Mouse (Mus musculus): ENCODE data around the gene Mrln. TPM values are rescaled to one million over a fixed set of nuclear protein-coding genes. Genes with fewer than 3 reads are reported as not detected.

Gene Mrln
- polyA plus RNA-seq, 1 experiment from 2014 or later, result 6.1 TPM

DNA sequence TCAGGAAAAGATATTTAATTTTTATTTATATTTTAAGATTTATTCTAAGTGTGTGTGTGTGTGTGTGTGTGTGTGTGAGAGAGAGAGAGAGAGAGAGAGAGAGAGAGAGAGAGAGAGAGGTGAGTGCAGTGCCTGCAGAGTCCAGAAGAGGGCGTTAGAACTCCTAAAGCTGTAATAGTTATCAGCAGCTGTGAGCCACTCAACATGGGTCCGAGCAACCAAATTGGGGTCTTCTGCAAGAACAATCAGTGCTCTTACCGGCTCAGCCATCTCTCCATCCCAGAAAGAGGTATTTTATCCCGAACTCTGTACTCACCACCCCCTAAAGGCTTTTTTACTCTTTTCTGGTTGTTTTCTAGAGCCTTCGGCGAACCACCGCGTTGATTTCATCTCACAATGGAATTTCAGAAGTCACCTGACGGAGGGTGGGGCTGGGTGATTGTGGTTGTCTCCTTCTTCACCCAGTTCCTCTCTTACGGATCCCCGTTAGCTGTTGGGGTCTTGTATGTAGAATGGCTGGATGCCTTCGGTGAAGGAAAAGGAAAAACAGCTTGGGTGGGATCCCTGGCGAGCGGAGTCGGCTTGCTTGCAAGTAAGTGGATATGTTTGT is 51.2 kb downstream of the Mrln start:
- ATAC-seq (ENCODE audit: insufficient read depth, low FRiP score), result no peak
- WGBS, result 85% methylated on average over 15 of the region's 15 CpGs

DNA sequence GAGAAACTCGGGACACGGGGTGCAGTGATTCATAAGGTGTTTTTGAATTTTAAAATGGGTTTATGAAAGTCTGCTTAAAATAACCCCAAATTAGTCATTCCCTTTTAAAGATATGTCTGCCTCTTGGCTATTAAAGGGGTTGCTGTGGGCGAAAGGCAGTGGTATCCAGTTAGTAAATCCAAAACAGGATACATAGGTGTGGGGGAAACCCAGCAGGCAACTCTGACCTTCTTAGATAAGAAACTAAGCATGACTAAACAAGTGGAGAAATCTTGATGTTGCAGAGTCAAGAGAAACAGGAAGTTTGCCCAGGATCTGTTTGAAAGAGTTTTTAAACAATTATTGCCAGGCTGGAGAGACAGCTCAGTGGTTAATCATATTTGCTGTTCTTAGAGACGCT is 52.6 kb downstream of the Mrln start:
- no peak overlapping the region for H3K27ac ChIP-seq (ENCODE audit: low read length)
- no peaks in the 10 kb centered on the region for H3K36me3 ChIP-seq (ENCODE audit: control insufficient read depth, insufficient read depth, low read length)
- no peak overlapping the region for H3K9ac ChIP-seq (ENCODE audit: low read length)
- no peaks in the 10 kb centered on the region for H3K4me1 ChIP-seq (ENCODE audit: control insufficient read depth, insufficient read depth, low read length)
- H3K4me3 ChIP-seq (replicated peaks; ENCODE audit: low read length), result no peak overlapping the region
- no peaks in the 10 kb centered on the region for H3K27me3 ChIP-seq (ENCODE audit: control insufficient read depth, insufficient read depth, low read length)
- 66% methylated on average over 4 of the region's 4 CpGs for whole genome bisulfite sequencing
- no peaks in the 10 kb centered on the region for H3K9me3 ChIP-seq (replicated peaks; ENCODE audit: control insufficient read depth, low read length)
- H3K4me2 ChIP-seq (ENCODE audit: low read depth, low read length), result no peak overlapping the region
- ATAC-seq (ENCODE audit: insufficient read depth, low FRiP score), result no peak

More for the DNA sequence above, 51.2 kb downstream of the Mrln start:
- Histone ChIP-seq H3K4me1 (ENCODE audit: control insufficient read depth, insufficient read depth, low read length) (no peaks in the 10 kb centered on the region), H3K9me3 (replicated peaks; ENCODE audit: control insufficient read depth, low read length) (no peaks in the 10 kb centered on the region), H3K9ac (ENCODE audit: low read length) (no peak overlapping the region), H3K27ac (ENCODE audit: low read length) (no peak overlapping the region), H3K36me3 (ENCODE audit: control insufficient read depth, insufficient read depth, low read length) (no peaks in the 10 kb centered on the region), H3K27me3 (ENCODE audit: control insufficient read depth, insufficient read depth, low read length) (no peaks in the 10 kb centered on the region), H3K4me3 (replicated peaks; ENCODE audit: low read length) (no peak overlapping the region), H3K4me2 (ENCODE audit: low read depth, low read length) (no peak overlapping the region)

DNA sequence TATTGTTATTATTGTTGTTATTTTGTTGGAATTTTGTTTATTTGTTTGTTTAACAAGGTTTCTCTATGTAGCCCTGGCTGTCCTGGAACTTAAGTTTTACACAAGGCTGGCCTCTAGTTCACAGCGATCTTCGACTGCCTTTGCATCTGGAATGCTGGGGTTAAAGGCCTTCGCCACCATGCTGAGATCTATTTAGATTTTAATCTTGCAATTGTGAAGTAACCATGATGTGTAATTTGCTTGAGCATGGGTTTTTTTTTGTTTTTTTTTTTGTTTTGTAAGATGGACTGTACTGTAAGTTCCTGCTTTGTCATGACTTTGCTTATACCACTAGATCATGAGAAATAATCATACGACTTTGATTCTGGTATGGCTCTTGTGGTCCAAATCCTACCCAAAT is 56.4 kb downstream of the Mrln start:
- Histone ChIP-seq H3K4me1 (ENCODE audit: control insufficient read depth, insufficient read depth, low read length) (no peaks in the 10 kb centered on the region), H3K9me3 (replicated peaks; ENCODE audit: control insufficient read depth, low read length) (no peaks in the 10 kb centered on the region)
- 77% methylated on average over 4 of the region's 4 CpGs for WGBS

DNA sequence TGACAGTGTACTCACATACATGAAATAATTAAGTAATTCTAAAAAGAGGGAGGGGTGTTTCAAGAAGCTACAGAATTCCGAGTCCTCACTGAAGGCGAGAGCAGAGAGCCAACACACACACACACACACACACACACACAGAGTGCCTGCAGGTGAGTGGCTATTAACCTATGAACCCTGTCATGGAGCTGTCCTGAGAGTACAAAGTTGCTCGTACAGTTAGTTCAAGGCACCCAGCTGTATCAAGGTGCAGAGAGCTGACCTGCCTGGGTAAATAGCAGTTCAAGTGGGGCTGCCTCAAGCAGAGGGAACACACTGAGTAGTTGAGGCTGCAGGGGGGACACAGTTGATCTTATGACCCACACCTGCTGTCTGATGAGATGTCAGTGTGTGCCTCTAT is 57.6 kb downstream of the Mrln start:
- H3K9me3 ChIP-seq (replicated peaks; ENCODE audit: control insufficient read depth, low read length), result no peaks in the 10 kb centered on the region
- H3K36me3 ChIP-seq (ENCODE audit: control insufficient read depth, insufficient read depth, low read length), result no peaks in the 10 kb centered on the region
- WGBS, result 60% methylated on average over 3 of the region's 3 CpGs
- no peak overlapping the region for H3K4me2 ChIP-seq (ENCODE audit: low read depth, low read length)
- H3K9ac ChIP-seq (ENCODE audit: low read length), result no peak overlapping the region
- no peak overlapping the region for H3K27ac ChIP-seq (ENCODE audit: low read length)
- no peaks in the 10 kb centered on the region for H3K4me1 ChIP-seq (ENCODE audit: control insufficient read depth, insufficient read depth, low read length)
- H3K4me3 ChIP-seq (replicated peaks; ENCODE audit: low read length), result no peak overlapping the region
- H3K27me3 ChIP-seq (ENCODE audit: control insufficient read depth, insufficient read depth, low read length), result no peaks in the 10 kb centered on the region
- no peak for ATAC-seq (ENCODE audit: insufficient read depth, low FRiP score)

More for the DNA sequence above, 56.4 kb downstream of the Mrln start:
- H3K27me3 ChIP-seq (ENCODE audit: control insufficient read depth, insufficient read depth, low read length), result no peaks in the 10 kb centered on the region
- no peak overlapping the region for H3K27ac ChIP-seq (ENCODE audit: low read length)
- no peaks in the 10 kb centered on the region for H3K36me3 ChIP-seq (ENCODE audit: control insufficient read depth, insufficient read depth, low read length)
- H3K4me3 ChIP-seq (replicated peaks; ENCODE audit: low read length), result no peak overlapping the region
- no peak overlapping the region for H3K9ac ChIP-seq (ENCODE audit: low read length)
- H3K4me2 ChIP-seq (ENCODE audit: low read depth, low read length), result no peak overlapping the region
- no peak for ATAC-seq (ENCODE audit: insufficient read depth, low FRiP score)

DNA sequence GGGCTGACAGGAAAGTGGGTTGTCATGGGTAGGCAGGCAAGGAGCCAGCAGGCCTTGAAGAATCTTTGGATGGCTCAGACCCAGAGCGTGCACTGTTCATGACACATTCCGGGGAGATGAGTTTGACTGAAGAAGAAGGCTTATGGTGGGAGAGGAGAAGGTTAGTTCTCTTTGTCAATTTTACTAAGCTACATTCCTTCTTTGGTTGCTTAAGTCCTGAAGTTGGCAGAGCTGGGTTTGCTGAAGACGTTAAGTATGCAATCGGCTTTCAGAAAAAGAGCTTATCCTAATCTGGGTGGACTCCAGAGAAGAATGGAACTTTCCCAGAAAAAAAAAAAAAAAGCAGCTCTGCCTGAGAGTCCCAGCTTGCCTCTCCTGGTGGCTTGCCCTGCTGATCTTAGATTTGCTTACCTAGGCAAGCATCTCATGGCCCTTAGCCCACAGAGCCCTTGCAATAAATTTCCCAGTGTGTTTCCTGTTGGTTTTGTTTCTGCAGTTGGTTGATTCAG is 59.3 kb downstream of the Mrln start:
- no peak overlapping the region for H3K4me3 ChIP-seq (replicated peaks; ENCODE audit: low read length)
- no peaks in the 10 kb centered on the region for H3K9me3 ChIP-seq (replicated peaks; ENCODE audit: control insufficient read depth, low read length)
- no peaks in the 10 kb centered on the region for H3K27me3 ChIP-seq (ENCODE audit: control insufficient read depth, insufficient read depth, low read length)
- H3K27ac ChIP-seq (ENCODE audit: low read length), result peak overlapping the region; percentile 57
- H3K9ac ChIP-seq (ENCODE audit: low read length), result no peak overlapping the region
- H3K4me2 ChIP-seq (ENCODE audit: low read depth, low read length), result no peak overlapping the region
- H3K36me3 ChIP-seq (ENCODE audit: control insufficient read depth, insufficient read depth, low read length), result no peaks in the 10 kb centered on the region
- no peak; the same call in 1 of the 2 replicates for ATAC-seq (ENCODE audit: insufficient read depth, low FRiP score)
- 57% methylated on average over 4 of the region's 4 CpGs for WGBS
- H3K4me1 ChIP-seq (ENCODE audit: control insufficient read depth, insufficient read depth, low read length), result no peaks in the 10 kb centered on the region

DNA sequence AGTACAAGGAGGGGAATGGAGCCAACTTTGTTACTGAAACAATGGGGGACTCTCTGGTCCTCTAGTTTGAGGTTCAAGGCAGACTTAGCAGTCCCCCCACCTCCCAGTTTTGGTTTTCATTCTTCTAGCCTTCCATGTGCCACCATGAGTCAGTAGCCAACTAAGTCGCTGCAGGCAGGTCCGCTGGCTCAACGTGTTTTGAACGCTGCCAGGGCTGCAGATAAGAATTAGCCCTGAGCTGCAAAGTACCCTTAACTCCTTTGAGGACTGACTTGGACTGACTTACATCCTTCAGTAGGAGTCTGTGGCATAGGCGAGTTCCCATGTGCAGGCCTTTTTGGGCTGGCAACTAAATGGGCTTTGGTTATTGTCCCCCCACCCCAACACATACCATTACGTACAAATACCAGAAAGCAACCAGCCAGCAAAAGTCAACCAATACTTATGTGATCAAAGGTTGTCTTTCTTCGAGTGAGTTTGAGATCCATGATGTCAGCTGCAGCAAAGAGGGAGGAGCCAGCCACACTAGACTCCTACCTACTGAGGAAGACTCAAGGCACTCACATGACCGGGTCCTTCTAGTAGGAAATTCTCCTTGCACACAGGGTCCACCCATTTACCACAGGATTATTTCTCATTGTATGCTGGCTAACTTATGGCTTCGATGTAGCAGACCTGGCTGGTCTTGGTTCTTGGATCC is 60.0 kb downstream of the Mrln start:
- Histone ChIP-seq H3K27ac (ENCODE audit: low read length) (peak overlapping the region; percentile 20; the same call in 1 of the 2 replicates), H3K4me2 (ENCODE audit: low read depth, low read length) (no peak overlapping the region), H3K4me3 (replicated peaks; ENCODE audit: low read length) (no peak overlapping the region), H3K9ac (ENCODE audit: low read length) (no peak overlapping the region), H3K36me3 (ENCODE audit: control insufficient read depth, insufficient read depth, low read length) (no peaks in the 10 kb centered on the region), H3K27me3 (ENCODE audit: control insufficient read depth, insufficient read depth, low read length) (no peaks in the 10 kb centered on the region), H3K9me3 (replicated peaks; ENCODE audit: control insufficient read depth, low read length) (no peaks in the 10 kb centered on the region), H3K4me1 (ENCODE audit: control insufficient read depth, insufficient read depth, low read length) (no peaks in the 10 kb centered on the region)
- no peak for ATAC-seq (ENCODE audit: insufficient read depth, low FRiP score)
- 79% methylated on average over 9 of the region's 9 CpGs for WGBS

DNA sequence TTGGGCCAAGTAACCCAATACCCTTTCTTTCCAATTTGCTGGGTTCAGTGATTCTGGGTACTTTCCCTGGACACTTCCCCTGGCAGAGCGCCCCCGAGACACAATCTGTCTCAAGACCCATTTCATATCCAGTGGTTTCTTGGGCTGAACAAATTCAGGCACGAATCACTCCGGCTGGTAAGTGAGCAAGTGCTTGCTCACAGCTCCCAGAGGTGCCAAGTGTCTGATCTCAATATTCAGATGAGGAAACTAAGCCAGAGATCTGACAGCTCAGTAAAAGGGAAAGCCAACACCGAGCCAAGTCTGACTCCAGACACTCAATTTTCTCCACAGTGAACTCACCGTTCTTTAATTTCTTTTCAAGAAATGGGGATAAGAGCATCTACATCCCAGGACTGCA is 62.0 kb downstream of the Mrln start:
- H3K36me3 ChIP-seq (ENCODE audit: control insufficient read depth, insufficient read depth, low read length), result no peaks in the 10 kb centered on the region
- no peaks in the 10 kb centered on the region for H3K27me3 ChIP-seq (ENCODE audit: control insufficient read depth, insufficient read depth, low read length)
- H3K9ac ChIP-seq (ENCODE audit: low read length), result no peak overlapping the region
- WGBS, result 81% methylated on average over 6 of the region's 6 CpGs
- no peak for ATAC-seq (ENCODE audit: insufficient read depth, low FRiP score)
- H3K4me3 ChIP-seq (replicated peaks; ENCODE audit: low read length), result no peak overlapping the region
- H3K27ac ChIP-seq (ENCODE audit: low read length), result no peak overlapping the region
- H3K4me2 ChIP-seq (ENCODE audit: low read depth, low read length), result no peak overlapping the region
- no peaks in the 10 kb centered on the region for H3K4me1 ChIP-seq (ENCODE audit: control insufficient read depth, insufficient read depth, low read length)
- H3K9me3 ChIP-seq (replicated peaks; ENCODE audit: control insufficient read depth, low read length), result no peaks in the 10 kb centered on the region

DNA sequence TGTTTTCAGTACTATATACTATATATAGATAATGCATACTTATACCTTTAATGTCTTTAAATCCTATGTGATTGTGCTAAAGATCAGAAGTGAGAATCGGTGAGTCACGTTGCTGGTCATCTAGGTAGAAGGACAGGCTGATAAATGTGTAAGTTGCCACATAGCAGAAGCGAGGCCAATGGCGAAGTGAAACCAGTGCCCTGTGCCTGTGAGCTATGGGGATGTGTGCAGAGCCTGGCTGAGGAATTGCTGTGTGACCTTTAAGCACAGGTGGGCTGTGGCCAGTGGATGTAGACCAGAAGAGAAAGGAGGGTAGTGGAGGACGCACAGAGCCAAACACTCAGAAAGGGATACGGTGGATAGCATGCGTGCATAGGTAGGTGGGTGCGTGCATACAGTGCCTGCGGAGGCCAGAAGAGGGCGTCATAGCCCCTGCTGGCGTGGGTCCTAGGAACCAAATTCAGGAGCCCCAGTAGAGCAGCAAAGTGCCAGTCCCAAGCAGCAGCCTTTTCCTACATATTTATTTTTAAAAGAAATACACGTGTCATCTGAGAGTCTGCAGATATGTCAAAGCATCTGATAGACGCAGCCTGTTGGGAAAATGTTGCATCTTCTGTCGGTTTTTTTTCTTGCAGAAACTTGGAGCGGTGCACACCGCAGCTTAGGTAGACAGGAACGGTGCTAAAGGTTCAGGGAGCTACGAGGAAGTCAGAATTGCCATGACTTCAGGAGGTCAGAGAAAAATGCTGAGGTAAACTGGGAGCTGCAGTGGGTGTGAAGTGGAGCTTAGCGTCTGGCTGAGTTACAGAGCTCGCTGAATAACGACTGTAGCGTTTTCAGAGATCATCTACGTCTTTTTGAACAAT is 64.3 kb downstream of the Mrln start:
- 65% methylated on average over 23 of the region's 23 CpGs for WGBS
- H3K9ac ChIP-seq (ENCODE audit: low read length), result no peak overlapping the region

More for the DNA sequence above, 64.3 kb downstream of the Mrln start:
- Histone ChIP-seq H3K36me3 (ENCODE audit: control insufficient read depth, insufficient read depth, low read length) (no peaks in the 10 kb centered on the region), H3K4me1 (ENCODE audit: control insufficient read depth, insufficient read depth, low read length) (no peaks in the 10 kb centered on the region), H3K4me3 (replicated peaks; ENCODE audit: low read length) (no peak overlapping the region), H3K4me2 (ENCODE audit: low read depth, low read length) (no peak overlapping the region), H3K27me3 (ENCODE audit: control insufficient read depth, insufficient read depth, low read length) (no peaks in the 10 kb centered on the region), H3K9me3 (replicated peaks; ENCODE audit: control insufficient read depth, low read length) (no peaks in the 10 kb centered on the region), H3K27ac (ENCODE audit: low read length) (no peak overlapping the region)
- no peak for ATAC-seq (ENCODE audit: insufficient read depth, low FRiP score)
